Mouse (Mus musculus): Measurements from ENCODE around the gene Crtap.

Gene Crtap

GRCm38 (mm10) chr9:114326011-114326748 is 64.3 kb downstream of the Crtap start:
- no peak for DNase-seq (ENCODE audit: low spot score)

Measured in layer of hippocampus, adult 11-12 months (tissue).